Mouse (Mus musculus) splenic B cell, adult 2 months (primary cell): ENCODE measurements around the gene Osbpl7.

Source experiments
- DNase-seq: peaks from one replicate; pipeline ENCODE4 v3.0.0-alpha.2; 2011; ENCODE audit warnings: low read depth, low spot score
- H3K27me3 ChIP-seq: 2 replicates; pipeline ENCODE4 v1.6.1; 2012; ENCODE audit warnings: mild to moderate bottlenecking, low read length, moderate library complexity, mixed read lengths; ENCODE audit not compliant: control insufficient read depth, poor library complexity, insufficient read depth, severe bottlenecking
- H3K36me3 ChIP-seq: 2 replicates; pipeline ENCODE4 v1.6.1; 2012; ENCODE audit warnings: mild to moderate bottlenecking, low read length, moderate library complexity, mixed read lengths; ENCODE audit not compliant: control insufficient read depth, poor library complexity, insufficient read depth, severe bottlenecking

The Osbpl7 gene

GRCm38 (mm10) chr11:97050216-97050943 lies at the start of gene Osbpl7:
Gene Osbpl7 (plus strand): TSS chr11:97050628.
- H3K36me3 ChIP-seq = peaks cover 7% of the 10 kb centered on the region; the same call in 1 of the 2 replicates
- no peaks in the 10 kb centered on the region for H3K27me3 ChIP-seq
- DNase-seq = peak; percentile 69

GRCm38 (mm10) chr11:97003170-97003569 lies 47.3 kb upstream of the Osbpl7 start:
- Histone ChIP-seq H3K36me3 (no peaks in the 10 kb centered on the region), H3K27me3 (no peaks in the 10 kb centered on the region)
- no peak for DNase-seq

GRCm38 (mm10) chr11:97007093-97007794 lies 43.2 kb upstream of the Osbpl7 start:
- no peak for DNase-seq
- Histone ChIP-seq H3K27me3 (no peaks in the 10 kb centered on the region), H3K36me3 (no peaks in the 10 kb centered on the region)

DNA sequence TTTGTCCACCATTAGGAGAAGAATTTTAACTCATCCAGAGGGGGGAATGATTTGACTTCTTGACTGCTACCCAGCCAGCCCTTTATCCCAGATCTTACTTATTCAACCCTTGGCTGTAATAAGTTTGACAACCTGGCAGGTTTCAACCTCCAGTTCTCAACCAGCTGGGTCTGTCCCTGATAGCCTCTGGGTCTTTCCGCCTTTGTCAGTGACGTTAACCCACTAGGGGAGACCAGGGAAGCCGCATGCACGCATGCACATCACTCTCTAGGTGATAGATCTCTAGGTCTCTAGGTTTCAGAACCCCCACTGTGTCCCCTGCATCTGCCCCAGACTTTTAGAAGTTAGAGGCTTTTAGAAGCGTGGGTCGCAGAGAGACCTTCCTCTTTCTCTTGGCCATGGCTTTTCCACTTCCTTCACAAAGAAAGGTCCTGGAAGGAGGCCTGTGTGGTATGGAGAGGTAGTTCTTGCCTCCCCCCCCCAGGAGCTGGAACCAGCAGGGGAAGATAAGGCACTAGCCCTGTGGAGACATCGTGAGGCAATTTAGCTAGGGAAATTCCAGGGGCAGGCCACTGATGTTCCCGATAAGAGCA lies 41.1 kb upstream of the Osbpl7 start:
- Histone ChIP-seq H3K27me3 (no peaks in the 10 kb centered on the region), H3K36me3 (no peaks in the 10 kb centered on the region)
- DNase-seq = no peak

GRCm38 (mm10) chr11:97013121-97013670 lies 37.2 kb upstream of the Osbpl7 start, which contains the start of gene Sp6:
Gene Sp6 (plus strand): TSS chr11:97013394.
- DNase-seq = no peak
- H3K27me3 ChIP-seq = 0 out of 2 replicates have a peak, but pooled peaks cover 2% of the 10 kb centered on the region
- H3K36me3 ChIP-seq = no peaks in the 10 kb centered on the region

- no peak for DNase-seq
- peaks cover 2% of the 10 kb centered on the region; the same call in 1 of the 2 replicates for H3K27me3 ChIP-seq
- H3K36me3 ChIP-seq = no peaks in the 10 kb centered on the region
Observed at GRCm38 (mm10) chr11:97017696-97018582, 32.5 kb upstream of the Osbpl7 start.

- H3K36me3 ChIP-seq = no peaks in the 10 kb centered on the region
- DNase-seq = peak; percentile 32
- H3K27me3 ChIP-seq = peaks cover 2% of the 10 kb centered on the region; the same call in 1 of the 2 replicates
Observed at GRCm38 (mm10) chr11:97018583-97019344, 31.7 kb upstream of the Osbpl7 start.

DNA sequence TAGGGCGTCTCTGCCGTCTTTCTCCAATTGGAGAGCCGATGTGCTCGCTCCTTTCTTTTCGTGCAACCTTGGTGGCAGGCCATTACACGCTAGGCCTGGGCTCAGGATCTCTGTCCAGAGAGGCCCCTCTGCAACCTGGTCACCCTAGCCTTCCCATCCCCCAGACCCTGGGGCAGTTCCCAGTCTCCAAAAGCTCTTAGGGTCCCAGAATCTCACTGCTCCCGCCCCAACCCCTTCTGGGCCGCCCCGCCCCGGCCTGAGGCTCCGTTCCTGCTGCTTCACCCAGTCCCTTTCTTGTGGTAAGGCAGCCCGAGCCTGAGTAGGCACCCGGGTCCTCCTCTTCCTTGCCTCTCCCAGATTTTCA lies 31.1 kb upstream of the Osbpl7 start:
- peaks cover 2% of the 10 kb centered on the region; the same call in 1 of the 2 replicates for H3K27me3 ChIP-seq
- no peak for DNase-seq
- H3K36me3 ChIP-seq = no peaks in the 10 kb centered on the region

DNA sequence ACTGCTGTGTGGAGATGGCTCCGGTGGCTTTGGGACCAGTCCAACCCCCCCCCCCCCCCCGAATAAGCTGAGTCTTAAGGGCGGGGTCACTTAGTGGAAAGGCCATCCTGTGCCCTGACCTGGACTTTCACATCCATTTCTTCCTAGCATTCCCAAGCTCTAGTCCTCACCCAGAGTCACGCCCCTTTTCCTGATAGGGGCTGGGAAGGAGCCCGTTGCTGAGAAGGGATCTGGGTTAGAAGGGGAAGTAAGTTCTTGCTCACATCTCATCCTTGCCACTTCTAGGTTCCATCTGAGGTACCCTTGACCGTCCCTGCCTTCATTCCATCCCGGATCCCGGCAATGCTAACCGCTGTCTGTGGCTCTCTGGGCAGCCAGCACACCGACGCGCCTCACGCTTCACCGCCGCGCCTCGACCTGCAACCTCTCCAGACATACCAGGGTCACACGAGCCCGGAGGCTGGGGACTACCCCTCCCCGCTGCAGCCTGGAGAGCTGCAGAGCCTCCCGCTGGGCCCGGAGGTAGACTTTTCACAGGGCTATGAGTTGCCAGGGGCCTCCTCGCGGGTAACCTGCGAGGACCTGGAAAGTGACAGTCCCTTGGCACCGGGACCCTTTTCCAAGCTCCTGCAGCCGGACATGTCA lies 29.2 kb upstream of the Osbpl7 start:
- no peaks in the 10 kb centered on the region for H3K36me3 ChIP-seq
- DNase-seq = peak; percentile 25
- H3K27me3 ChIP-seq = peaks cover 2% of the 10 kb centered on the region; the same call in 1 of the 2 replicates

DNA sequence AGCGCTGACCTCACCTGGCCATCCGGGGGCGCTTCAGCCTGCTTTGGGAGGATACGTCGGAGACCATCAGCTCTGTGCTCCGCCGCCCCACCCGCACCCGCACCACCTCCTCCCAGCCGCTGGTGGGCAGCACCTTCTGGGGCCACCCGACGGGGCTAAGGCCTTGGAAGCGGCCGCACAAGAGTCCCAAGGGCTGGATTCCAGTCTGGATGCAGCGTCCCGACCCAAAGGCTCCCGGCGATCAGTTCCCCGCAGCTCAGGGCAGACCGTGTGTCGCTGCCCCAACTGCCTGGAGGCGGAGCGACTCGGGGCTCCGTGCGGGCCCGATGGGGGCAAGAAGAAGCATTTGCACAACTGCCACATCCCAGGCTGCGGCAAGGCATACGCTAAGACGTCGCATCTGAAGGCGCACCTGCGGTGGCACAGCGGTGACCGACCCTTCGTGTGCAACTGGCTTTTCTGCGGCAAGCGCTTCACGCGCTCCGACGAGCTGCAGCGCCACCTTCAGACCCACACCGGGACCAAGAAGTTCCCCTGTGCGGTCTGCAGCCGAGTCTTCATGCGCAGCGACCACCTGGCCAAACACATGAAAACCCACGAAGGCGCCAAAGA lies 28.4 kb upstream of the Osbpl7 start:
- Histone ChIP-seq H3K27me3 (peaks cover 2% of the 10 kb centered on the region; the same call in 1 of the 2 replicates), H3K36me3 (no peaks in the 10 kb centered on the region)
- peak; percentile 88 for DNase-seq

- no peak for DNase-seq
- Histone ChIP-seq H3K27me3 (no peaks in the 10 kb centered on the region; the same call in 1 of the 2 replicates), H3K36me3 (no peaks in the 10 kb centered on the region)
Observed at GRCm38 (mm10) chr11:97024977-97025376, 25.5 kb upstream of the Osbpl7 start.

DNA sequence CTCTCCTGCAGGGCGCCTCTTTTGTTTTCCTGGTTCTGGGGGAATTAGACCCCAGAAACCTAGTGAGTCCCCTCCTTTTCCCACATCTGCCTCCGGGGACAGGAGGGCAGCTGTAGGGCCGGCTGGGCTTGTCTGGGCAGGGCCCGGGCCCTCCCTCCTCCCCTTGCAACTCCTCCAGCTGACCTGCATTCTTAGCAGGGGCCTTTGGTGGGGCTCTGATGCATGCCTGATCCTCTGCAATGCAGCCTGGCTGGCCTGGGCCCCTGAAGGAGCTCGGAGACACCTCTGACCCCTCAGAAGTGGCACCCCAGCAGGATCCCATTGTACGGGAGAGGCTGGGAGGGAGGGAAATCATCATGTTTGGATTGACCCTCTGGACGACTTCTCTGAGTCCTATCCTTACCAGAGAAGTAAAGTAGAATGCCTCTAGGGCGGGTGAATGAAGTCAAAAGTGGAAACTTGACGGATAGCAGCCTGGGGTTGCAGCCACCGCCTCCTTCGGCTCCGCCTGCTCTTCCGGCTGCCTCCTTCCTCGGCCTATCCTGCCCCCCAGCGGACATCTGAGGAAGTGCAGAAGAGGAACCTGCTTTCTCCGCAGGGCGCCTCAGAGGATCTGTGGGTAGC lies 24.6 kb upstream of the Osbpl7 start:
- DNase-seq = peak; percentile 95
- Histone ChIP-seq H3K36me3 (no peaks in the 10 kb centered on the region), H3K27me3 (no peaks in the 10 kb centered on the region; the same call in 1 of the 2 replicates)
